Mouse (Mus musculus) testis, postnatal 10 days (tissue): ENCODE results near the gene Fam214b.

ENCODE experiments used
- DNase-seq: peaks from one replicate; pipeline ENCODE4 v3.0.0; 2021; ENCODE audit warnings: low spot score

Gene Fam214b

DNA sequence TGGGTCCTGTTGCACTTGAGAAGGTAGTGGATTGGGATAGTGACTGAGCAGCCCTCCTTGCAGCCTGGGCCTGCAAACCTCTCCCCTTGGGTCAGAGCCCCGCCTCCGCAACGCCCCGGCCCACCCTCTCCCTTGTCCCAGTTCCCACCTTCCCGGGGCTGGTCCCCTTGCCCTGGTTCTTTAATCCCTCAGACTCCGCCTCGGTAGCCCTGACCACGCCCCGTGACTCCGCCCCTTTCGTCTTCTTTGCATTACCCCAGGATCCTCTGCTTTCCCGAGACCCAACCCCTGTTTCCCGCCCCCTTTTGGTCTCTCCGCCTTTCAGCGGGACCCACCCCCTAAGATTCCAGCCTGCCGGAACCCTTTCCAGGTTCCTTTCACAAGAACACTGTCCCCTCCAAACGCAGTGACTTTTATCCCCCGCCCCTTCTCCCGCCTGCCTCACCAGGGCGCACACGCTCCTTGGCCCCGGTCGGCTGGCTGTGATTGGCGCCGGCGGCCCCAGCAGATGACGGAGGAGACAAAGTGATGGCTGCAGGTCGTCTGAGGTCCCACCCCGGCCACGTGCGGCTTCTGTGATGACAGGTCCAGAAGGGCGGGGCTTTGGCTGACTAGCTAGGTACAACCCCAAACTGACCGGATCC lies at the start of gene Fam214b:
Fam214b (minus strand) TSS at position 562 of the 644 bp plus-strand sequence.
- DNase-seq = peak; percentile 100

DNA sequence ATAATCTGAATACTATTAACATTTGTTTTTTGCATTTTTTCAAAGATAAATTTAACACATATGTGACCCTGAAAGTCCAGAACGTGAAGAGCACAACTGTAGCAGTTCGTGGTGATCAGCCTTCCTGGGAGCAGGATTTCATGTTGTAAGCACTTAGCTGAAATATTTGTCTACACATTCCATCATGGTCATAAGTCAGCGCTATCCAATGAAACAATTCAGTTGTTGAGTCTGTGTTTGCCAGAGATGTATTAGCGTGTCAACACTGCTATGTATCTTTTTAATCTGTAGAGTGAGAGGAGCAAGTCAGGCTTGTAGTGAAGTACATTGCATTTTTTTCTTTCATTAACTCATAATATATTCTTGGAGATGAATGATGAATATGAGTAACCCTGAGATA lies 45.2 kb upstream of the Fam214b start:
- DNase-seq = no peak

DNA sequence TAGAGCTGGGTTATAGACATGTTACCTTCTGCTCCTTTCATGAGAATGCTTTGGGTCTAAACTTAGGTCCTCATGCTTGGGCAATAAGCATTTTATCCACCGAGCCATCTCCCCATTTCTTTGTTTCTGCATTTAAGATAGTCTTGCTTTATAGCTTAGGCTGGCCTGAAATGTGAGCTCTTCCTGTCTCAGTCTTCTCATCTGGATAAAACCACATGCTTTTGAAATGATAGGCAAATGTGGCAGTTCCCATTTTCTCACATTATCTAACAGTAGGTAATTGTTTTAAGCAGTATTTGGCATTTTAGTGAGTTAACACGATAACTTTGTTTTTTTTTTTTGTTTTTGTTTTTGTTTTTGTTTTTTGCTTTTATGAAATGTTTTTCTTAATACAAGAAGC lies 43.9 kb upstream of the Fam214b start:
- DNase-seq = no peak

DNA sequence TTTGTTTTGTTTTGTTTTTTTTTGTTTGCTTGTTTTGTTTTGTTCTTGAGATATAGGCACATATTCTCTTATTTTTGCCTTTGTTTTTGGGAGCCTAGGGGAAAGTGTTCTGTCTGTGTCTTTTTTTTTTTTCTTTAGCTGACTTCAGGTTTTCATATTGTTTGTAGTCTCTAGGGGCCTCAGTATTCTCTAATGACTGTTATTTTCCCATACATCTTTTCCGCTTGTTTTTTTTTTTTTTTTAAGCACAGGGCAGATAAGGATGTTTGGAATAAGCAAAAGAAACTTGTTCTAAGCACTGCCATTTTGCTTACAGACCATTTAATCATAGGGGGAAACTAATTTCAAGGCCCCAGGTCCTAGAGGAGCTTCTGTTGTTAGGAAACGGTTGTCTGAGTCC lies 36.4 kb upstream of the Fam214b start:
- no peak for DNase-seq

DNA sequence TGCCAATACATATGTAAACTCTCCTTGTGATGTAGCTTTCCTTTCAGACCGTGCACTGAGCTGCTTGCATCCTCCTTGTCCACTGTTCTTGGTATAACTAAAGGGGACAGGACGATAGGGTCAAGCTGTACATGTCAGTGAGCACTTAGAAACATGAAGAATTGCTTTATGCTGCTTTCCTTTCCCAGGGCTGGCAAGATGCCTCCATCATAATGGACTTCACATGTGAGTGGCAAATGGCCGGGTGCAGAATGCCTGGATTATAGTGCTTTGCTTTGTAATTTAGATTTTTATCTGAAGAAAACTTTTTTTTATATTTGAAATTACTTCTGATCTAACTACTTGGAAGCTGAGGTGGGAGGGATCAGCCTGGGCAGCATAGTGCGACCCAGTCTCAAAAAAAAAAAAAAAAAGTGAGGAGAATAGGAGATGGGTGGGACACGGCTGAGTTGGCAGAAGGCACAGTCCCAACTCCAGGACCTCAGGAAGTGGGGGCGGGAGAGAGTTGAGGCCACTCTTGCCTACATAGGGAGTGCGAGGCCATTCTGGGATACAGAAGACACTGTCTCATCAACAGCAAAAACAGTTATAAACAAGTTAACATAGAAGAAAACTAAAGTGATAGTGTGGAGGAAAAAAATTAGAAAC lies 32.2 kb upstream of the Fam214b start:
- no peak for DNase-seq

DNA sequence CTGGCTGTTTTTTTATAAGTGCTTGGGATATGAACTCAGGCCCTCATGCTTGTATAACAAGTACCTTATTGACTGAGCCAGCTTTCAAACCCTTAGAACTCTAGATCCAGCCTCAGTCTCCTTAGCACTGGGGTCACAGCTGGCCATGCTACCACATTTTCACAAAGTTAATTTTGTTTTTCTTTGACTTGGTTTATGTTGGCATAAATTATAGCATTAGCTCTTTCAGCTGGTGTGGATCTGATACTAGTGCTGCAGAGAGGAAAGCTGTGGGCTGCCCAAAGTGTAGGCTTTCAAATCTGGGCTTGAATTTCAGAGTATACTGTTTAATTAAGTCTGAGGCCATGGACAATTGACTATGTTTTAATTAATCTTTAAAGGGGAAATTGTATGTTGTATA lies 28.9 kb upstream of the Fam214b start:
- DNase-seq = no peak

DNA sequence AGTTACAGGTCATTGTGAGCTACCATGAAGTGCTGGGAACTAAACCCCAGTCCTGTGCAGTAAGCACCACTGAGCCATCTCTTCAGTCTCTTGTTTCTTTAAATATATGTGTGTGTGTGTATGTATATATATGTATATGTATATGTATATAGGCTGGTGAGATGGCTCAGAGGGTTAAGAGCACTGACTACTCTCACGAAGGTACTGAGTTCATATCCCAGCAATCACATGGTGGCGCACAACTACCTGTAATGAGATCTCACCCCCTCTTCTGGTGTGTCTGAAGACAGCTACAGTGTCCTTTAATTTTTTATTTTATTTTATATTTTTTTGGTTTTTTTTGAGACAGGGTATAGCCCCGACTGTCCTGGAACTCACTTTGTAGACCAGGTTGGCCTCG lies 19.5 kb upstream of the Fam214b start:
- no peak for DNase-seq

DNA sequence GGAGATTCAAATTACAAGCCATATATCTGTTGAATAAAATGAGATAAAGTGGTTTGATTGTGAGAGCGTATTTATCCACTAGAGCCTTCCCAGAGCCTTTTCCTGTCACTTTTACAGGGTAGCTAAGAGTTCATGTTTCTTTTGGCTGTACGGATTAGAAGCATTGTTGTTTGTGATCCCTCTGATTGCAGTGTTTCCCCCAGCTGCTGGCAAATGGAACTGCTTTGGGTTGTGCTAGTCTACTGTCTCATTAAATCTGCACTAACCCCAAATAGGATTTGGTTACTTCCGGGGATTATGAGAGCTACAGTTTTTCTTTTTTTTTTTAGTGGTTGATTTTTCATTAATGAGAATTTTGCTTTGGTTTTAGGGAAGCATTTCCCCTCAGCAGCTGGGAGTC lies 14.3 kb upstream of the Fam214b start:
- DNase-seq = no peak

DNA sequence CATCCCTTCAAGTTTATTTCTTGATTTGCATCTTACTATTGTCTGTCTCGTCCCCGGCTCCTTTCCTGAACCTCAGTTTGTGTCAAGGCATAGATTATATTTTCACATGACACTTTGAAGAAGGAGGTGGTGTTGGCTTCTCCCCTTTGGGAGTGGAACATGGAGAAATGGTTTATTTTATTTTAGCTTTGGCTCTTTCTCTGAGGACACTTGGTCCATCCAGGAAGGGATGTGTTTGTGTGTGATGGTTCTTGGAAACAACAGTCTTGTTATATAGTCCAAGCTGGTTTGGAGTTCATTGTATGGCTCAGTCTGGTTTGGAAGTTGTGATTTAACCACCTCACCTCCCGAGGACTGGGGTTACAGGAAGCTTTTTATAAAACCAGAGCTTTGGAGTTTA lies 13.7 kb upstream of the Fam214b start:
- DNase-seq = no peak

DNA sequence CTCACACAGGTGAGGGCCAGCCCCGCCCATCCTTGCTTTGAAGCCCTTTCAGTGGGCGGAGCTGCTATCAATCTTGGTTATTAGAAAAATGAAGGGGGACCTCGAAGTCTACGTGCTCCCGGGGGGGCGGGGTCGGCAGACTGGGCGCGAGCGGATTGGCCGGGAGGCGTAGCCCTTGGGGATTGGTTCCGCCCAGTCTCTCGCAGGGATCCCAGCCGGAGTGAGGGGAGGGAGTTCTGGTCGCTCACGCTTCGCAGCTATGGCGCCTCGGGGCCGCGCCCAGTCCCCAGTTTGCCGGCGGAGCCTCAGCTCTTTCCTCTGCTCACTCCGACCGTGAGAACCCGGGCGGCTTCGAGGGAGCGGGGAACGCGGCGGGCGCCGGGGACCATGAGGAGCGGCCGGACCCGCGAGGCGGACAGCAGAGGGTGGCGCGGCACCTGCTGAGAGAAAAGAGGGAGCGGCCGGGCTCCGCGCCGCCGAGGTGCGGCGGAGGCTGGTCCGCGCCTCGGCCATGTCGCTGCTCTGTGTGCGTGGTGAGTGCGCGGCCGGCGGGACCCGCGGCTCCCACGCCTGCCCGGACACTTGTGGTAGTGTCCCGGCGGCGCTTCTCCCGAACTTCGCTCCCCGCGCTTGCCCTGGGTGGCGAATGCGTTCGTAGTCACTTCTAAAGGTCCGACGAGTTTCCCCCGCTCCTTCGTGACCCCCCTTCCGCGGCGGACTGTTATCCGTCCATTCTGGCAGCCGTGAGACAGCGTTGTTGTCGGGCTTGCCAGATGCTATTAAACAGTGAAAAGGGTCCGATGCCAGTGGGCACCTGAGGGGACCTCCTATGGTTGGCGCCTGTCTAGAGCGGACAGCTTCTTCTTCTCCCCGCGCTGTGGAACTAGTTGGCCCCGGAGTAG lies 13.0 kb upstream of the Fam214b start, which contains the start of gene Unc13b:
Unc13b (plus strand) TSS at position 201 of the 902 bp plus-strand sequence.
- DNase-seq = peak; percentile 95

DNA sequence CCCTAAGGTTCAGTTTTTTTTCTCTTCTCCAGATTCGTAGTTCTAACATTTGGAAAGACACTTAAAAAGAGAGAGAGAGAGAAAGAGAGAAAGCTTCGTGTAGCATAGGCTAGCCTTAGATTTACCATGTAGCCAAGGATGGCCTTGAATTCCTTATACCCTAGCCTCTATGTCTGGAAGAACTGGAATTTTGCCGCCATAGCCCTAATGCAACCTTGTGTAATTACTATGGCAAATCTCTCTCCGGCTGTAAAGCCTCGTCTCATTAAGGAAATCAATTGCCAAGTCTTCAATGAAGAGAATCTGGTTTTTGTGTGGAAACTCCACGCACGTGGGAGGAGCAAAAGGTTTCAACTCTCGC lies 12.4 kb upstream of the Fam214b start:
- no peak for DNase-seq

DNA sequence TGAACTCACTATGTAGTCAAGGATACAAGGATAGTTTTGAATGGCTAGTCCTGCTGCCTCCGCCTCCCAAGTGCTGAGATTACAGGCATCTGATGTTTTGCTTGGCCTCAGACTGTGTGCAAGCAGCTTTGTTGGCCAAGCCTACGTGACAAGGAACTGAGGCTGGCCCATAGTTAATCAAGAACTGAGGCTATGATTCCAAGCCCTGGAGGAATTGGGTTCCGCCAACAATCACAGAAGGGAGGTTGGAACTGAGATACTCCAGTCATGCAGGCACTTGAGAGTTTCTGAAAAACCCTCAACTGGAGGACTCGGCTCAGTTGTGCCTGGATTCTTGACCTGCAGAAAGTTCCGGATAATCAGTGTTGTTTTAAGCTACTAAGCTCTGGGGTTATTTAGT lies 11.6 kb upstream of the Fam214b start:
- DNase-seq = no peak

DNA sequence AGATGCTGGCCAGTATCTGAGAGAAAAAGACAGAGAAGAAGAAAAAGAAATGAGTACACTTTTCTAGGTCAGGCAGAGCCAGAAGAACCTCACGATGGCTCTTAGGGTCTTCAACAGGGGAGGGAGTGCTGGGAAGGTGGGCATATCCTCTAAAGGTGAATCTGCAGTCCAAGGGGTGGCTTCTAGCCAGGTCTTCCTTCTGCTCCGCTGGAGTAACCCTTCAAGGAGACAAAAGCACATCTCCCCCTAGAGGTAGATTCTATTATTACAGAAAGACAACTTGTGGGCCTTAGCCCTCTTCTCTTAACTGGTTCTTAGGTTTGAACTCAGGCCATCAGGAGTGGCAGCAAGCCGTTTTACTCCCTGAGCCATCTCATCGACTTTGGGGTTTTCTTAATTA lies 6.6 kb upstream of the Fam214b start:
- no peak for DNase-seq

DNA sequence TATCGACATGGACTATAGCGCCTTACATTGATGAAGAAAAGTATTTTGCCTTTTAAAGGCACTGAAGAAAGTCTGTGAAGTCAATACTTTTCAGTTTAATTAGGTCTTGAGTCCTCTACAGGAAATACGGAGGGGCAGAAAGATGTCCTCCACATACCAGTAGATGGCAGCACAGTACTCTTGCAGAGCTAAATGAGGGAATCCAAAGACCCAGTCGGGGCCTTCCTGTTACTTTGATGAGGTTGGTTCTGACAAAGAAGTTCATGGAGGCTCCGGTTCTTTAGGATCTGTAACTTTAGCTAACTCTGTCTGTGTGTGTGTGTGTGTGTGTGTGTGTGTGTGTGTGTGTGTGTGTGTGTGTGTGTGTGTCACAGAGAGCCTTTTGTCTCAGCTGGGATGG lies 1.2 kb upstream of the Fam214b start:
- DNase-seq = no peak

DNA sequence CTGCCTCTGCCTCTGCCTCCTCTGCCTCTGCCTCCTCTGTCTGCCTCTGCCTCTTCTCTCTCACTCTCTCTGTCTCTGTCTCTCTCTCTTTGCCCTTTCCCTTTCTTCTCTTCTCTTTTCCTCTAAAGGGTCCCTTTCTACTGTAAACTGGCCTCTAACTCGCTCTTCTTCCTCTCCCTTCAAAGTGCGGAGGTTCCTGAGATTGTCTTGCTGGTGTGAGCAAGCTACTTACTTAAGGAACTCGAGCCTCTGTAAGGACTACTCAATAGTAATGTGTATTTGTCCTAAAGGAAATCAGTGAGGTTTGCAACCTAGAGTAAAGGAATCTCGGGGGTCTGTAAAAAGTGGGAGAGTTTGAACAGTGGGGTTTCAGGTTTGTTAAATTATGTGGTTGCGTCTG lies 587 bp upstream of the Fam214b start:
- no peak for DNase-seq

DNA sequence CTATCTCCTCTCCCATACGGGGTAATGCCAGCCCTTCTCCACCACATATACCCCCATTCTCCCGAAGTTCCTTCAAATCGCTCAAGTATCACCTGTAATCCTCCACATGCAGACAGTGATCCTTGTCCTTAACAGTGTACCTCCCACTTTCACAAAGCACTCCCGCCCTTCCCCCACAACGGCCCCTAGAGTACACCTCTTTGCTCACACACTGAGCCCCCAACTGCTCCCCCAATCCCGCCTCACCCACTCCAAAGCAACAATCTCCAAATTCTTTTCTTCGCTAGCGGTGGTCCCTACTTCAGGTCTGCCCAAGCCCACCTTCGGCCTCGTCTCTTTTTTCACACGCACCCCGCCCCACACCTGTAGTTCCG lies 748 bp downstream of the Fam214b start:
- DNase-seq = peak; percentile 76

DNA sequence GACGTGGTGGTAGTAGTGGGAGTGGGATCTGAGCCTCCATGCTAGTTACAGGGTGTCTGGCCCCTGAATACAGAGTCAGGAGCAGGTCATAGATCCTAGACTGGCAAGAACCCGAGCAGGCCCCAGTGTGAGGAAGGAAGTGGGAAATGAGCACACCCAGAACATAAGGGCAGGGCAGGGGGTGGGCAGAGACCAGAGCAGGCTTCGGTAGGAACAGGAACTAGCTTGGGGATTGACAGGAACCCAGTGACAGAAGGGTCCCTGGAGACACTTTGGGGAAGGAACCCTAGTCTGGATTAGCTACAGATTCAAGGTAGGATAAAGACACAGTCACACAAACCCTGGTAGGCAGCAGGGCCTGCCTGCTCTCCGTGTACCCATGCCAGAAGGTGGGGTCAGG lies 1.3 kb downstream of the Fam214b start:
- no peak for DNase-seq

DNA sequence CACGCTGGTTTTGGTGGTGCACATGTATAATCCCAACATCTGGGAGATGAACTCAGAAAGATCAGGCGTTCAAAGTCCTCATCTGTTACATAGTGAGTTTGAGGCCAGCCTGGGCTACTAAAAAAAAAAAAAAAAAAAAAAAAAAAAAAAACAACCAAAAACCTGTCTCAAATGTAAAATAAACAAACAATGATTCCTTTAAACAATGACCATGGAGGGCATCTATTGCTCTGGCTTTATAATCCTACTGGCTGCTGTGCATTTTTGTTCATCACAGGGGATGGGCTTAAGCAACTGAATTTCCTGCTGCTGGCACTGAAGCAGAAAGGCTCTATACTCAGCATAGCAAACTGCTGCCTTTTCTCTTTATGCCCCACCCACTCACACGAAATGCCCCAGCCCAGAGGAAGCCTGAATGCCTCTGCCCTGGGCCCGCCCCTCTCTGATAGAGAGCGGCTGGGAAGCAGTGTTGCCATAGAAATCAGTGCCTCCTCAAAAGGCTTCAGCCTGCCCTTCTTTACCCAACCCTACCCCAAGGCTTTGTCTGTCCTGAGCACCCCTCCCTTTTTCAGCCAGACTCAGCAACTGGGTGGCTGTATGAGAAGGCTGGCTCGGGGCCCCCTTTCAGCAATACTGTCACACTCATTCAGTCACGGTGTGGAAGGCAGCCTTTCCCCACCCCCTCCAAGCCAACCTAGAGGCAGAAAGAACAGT lies 2.2 kb downstream of the Fam214b start:
- no peak for DNase-seq

DNA sequence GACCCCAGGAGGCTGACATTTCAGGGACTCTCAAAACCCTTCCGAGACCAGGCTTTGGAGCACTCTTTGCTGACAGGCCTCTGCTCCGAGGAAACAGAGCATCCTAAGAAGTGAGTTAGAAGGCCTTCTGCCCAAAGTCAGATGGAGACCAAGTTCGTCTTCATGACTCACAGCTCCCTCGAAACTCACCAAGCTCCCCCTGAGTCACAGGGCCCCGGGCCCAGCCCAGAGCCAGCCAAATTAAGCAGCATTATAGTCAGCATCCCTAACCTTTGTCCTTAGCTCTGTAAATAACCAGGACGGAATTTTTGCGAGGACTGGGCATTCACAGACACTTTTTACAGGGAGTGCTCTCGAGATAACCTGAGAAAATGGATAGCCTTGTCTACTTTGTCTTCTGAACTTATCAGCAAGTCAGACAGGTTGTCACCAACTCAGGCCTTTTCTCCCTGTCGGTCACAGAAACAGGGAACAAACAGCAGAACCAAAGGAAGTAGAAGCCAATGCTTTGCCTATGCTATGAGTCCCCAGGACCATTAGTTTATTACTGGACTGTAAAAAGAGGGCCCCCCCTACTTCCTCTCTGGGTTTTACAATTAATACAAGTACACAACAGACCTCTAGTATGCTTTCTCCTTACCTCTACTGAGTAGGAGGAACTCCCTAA lies 5.0 kb downstream of the Fam214b start:
- no peak for DNase-seq

DNA sequence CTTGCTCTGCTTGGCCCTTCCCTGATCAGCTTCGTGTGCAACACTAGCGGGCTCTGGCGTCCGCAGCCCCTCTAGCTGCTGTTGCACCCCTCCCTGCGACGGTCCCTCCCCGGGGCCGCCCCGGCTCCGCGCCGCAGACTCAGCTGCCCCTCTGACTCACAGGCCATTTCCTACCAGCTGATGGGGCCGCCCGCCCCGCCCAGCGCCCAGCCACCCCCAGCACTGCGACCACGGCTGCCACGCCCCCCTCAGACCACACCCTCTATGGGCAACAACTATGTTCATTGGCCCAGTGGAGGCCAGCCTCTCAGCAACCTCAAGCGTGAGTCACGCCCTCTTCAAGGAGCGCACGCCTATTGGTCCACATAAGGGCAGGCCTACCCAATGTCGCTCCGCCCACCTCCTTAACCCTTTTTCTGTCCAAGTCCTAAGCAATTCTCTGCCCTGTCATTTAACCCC lies 5.9 kb downstream of the Fam214b start:
- peak; percentile 98 for DNase-seq

DNA sequence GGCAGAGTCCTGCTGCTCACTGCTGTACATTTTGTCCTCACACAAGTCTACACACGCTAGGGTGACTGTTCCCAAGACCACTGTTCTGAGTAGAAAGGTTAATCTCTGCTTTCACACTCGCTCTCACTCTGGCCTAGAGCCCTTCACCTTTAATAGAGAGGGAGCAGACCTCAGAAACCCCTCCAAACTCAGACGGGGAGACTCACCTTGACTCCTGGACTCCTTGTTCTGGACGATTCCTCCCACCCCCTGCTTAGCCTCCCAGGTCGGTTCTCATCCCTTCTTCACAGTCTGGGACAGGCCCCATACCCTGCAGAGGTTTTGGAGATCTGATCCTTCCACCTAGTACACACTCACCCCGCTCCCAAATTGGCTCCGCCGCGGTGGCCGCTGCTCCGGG lies 6.4 kb downstream of the Fam214b start:
- no peak for DNase-seq
